Mouse (Mus musculus) cerebellum, postnatal 10 days (tissue): ENCODE measurements around the gene Snupn.
"Not testable (repeated sequence)": the region's sequence is repeated elsewhere in the genome, so short reads cannot be mapped to it uniquely, and the experiment has no call there.

ENCODE experiments used
- DNase-seq, 2 experiments: peaks; one replicate each; pipeline ENCODE4 v3.0.0; 2021; ENCODE audit warnings: mixed read lengths in 2 of 2

Gene Snupn

GRCm38 (mm10) chr9:56950414-56951400 is at the start of gene Snupn:
TSS of gene Snupn (plus strand) at chr9:56950878.
- peak; percentile 97 to 98 for DNase-seq

- DNase-seq: no peak
Measured at GRCm38 (mm10) chr9:56901187-56901586, 49.5 kb upstream of the Snupn start.

GRCm38 (mm10) chr9:56903662-56904061 is 47.0 kb upstream of the Snupn start:
- no peak for DNase-seq

GRCm38 (mm10) chr9:56907549-56907948 is 43.1 kb upstream of the Snupn start:
- DNase-seq: no peak

- DNase-seq: not testable (repeated sequence)
Measured at GRCm38 (mm10) chr9:56909991-56910390, 40.7 kb upstream of the Snupn start.

- no peak for DNase-seq
Measured at GRCm38 (mm10) chr9:56911017-56911416, 39.7 kb upstream of the Snupn start.

GRCm38 (mm10) chr9:56913991-56914390 is 36.7 kb upstream of the Snupn start:
- no peak for DNase-seq

GRCm38 (mm10) chr9:56915116-56915515 is 35.6 kb upstream of the Snupn start:
- no peak for DNase-seq

- no peak for DNase-seq
Measured at GRCm38 (mm10) chr9:56915695-56916410, 34.8 kb upstream of the Snupn start.

GRCm38 (mm10) chr9:56917131-56917530 is 33.5 kb upstream of the Snupn start:
- no peak for DNase-seq

- DNase-seq: peak; percentile 59 to 62
Measured at GRCm38 (mm10) chr9:56918466-56918865, 32.2 kb upstream of the Snupn start.

GRCm38 (mm10) chr9:56922746-56923145 is 27.9 kb upstream of the Snupn start:
- DNase-seq: no peak

GRCm38 (mm10) chr9:56923841-56924650 is 26.6 kb upstream of the Snupn start:
- no peak for DNase-seq

GRCm38 (mm10) chr9:56924651-56925027 is 26.0 kb upstream of the Snupn start:
- DNase-seq: peak; percentile 57 to 62

- no peak for DNase-seq
Measured at GRCm38 (mm10) chr9:56925291-56926024, 25.2 kb upstream of the Snupn start.

GRCm38 (mm10) chr9:56926025-56926360 is 24.7 kb upstream of the Snupn start:
- no peak for DNase-seq

GRCm38 (mm10) chr9:56926387-56926786 is 24.3 kb upstream of the Snupn start:
- DNase-seq: no peak

GRCm38 (mm10) chr9:56927191-56928012 is 23.3 kb upstream of the Snupn start:
- peak; percentile 39 to 47 for DNase-seq

GRCm38 (mm10) chr9:56928041-56928811 is 22.5 kb upstream of the Snupn start, which contains the start of gene Snx33:
TSS of gene Snx33 (minus strand) at chr9:56928371.
- DNase-seq: peak; percentile 94 to 96

- no peak for DNase-seq
Measured at GRCm38 (mm10) chr9:56929496-56929895, 21.2 kb upstream of the Snupn start.
